Comparison of ENCODE assay signal across 13 mouse cellular contexts in the genomic region with DNA sequence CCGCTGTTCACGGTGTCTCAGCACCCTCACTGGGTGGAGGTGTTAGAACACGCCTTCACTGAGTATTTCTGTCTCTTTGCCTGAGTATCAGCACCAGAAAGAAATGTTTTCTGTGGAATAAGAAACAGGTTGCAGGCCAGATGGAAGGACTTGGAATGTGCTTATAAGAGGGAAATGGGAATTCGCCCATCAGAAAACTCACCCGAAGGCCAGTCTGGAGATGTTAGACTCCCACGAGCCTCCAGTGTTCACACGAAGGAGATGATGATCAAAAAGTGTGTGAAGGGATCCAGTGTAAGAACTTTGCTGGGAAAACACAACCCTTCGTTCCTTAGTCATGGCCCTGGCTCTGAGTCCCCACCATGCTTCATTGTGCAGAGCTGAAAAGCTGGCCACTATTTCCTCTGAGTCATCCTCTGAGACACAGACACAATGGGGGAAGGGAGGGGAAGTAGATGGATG. TPM values are rescaled to one million over a fixed set of nuclear protein-coding genes. Genes with fewer than 3 reads are reported as not detected.
DNase-seq lines count a peak whose midpoint lies in the region; ATAC-seq and TF ChIP-seq lines count a peak whose summit lies in the region.
"Had no signal": no experiment of that assay in that cellular context is flagged by ENCODE, and none has a peak within 500 bp of the region (broad histone marks: within the 10 kb centered on the region; RNA-seq: fewer than 3 reads in every experiment).

No protein-coding gene starts in this region.

- no peak overlapping the region for H3K9ac ChIP-seq in stomach, postnatal 0 days (ENCODE audit: low read length)
- H3K9ac ChIP-seq: embryonic facial prominence, embryonic 15.5 days had no signal

- no peak for ATAC-seq in stomach, postnatal 0 days (ENCODE audit: low FRiP score, low TSS enrichment)
- ATAC-seq: hindbrain, embryonic 16.5 days had no signal

- H3K27ac ChIP-seq in stomach, postnatal 0 days (replicated peaks), result no peak overlapping the region
- H3K27ac ChIP-seq: embryonic facial prominence, embryonic 15.5 days had no signal

- no peak overlapping the region for H3K4me2 ChIP-seq in stomach, postnatal 0 days (replicated peaks; ENCODE audit: low read depth)
- H3K4me2 ChIP-seq: embryonic facial prominence, embryonic 15.5 days; liver, embryonic 11.5 days had no signal

- WGBS in stomach, postnatal 0 days, result 59% methylated on average over 8 of the region's 8 CpGs

- no peaks in the 10 kb centered on the region for H3K36me3 ChIP-seq in stomach, postnatal 0 days (ENCODE audit: control insufficient read depth, insufficient read depth, low read length)
- H3K36me3 ChIP-seq: embryonic facial prominence, embryonic 15.5 days; G1E had no signal

- DNase-seq in heart, adult 11 months, result peak; percentile 96
- no peak for DNase-seq in heart, postnatal 36 days
- DNase-seq in 3T3-L1 (ENCODE audit: low read depth, low spot score) (peak; percentile 78), MN1 (ENCODE audit: low spot score) (peak; percentile 23)
- peak; percentile 68 to 89 for DNase-seq in left cerebral cortex, adult 9 months (ENCODE audit: low spot score in 2 of 2)
- DNase-seq in testis, postnatal 14 days (ENCODE audit: low spot score), result no peak
- DNase-seq in stomach, postnatal 0 days (ENCODE audit: low spot score), result no peak
- DNase-seq: cerebellum, adult 9-11 months; kidney, postnatal 36 days had no signal

- H3K9me3 ChIP-seq in stomach, postnatal 0 days (ENCODE audit: control insufficient read depth, low read length), result no peaks in the 10 kb centered on the region
- H3K9me3 ChIP-seq: embryonic facial prominence, embryonic 15.5 days had no signal

- no peak for TF ChIP-seq CTCF in stomach, postnatal 0 days (IDR thresholded peaks at IDR 0.05; ENCODE audit: low read depth)

- no peaks in the 10 kb centered on the region for H3K4me1 ChIP-seq in stomach, postnatal 0 days (replicated peaks; ENCODE audit: control insufficient read depth, insufficient read depth)

- H3K4me3 ChIP-seq in stomach, postnatal 0 days (ENCODE audit: low read depth, low read length), result no peak overlapping the region
- H3K4me3 ChIP-seq: embryonic facial prominence, embryonic 15.5 days had no signal

- intact Hi-C loops in heart, postnatal 36 days (cut with DNase I), result no loop called here

- H3K27me3 ChIP-seq in stomach, postnatal 0 days (ENCODE audit: control insufficient read depth, insufficient read depth, low read length), result no peaks in the 10 kb centered on the region
- H3K27me3 ChIP-seq: embryonic facial prominence, embryonic 15.5 days had no signal

- no peak for TF ChIP-seq EP300 in stomach, postnatal 0 days (optimal IDR thresholded peaks at IDR 0.05)

RNA-seq across cellular contexts. Expression of gene Pxdn, which starts 3.3 kb away (rescaled TPM):
- total RNA-seq in heart, postnatal 36 days (2021), result 10 to 100 TPM; 51.7 to 54.5 TPM
- 19.4 and 20.9 TPM in 2 replicates for polyA plus RNA-seq in stomach, postnatal 0 days (2015; fragmentation: Nextera tagmentation; extraction: Ambion mirVana)
- polyA plus RNA-seq: G1E had no signal

Comparison
In these comparisons a context has a peak if more than half of its experiments do, and no peak if none do; other contexts are left out.
1. DNase-seq: peak in heart, adult 11 months (single experiment), 3T3-L1 (single experiment), MN1 (single experiment) and left cerebral cortex, adult 9 months (2 of 2); none in heart, postnatal 36 days (0 of 2), testis, postnatal 14 days (single experiment) and stomach, postnatal 0 days (single experiment).